ENCODE assay signal across 8 mouse cellular contexts in the genomic region with DNA sequence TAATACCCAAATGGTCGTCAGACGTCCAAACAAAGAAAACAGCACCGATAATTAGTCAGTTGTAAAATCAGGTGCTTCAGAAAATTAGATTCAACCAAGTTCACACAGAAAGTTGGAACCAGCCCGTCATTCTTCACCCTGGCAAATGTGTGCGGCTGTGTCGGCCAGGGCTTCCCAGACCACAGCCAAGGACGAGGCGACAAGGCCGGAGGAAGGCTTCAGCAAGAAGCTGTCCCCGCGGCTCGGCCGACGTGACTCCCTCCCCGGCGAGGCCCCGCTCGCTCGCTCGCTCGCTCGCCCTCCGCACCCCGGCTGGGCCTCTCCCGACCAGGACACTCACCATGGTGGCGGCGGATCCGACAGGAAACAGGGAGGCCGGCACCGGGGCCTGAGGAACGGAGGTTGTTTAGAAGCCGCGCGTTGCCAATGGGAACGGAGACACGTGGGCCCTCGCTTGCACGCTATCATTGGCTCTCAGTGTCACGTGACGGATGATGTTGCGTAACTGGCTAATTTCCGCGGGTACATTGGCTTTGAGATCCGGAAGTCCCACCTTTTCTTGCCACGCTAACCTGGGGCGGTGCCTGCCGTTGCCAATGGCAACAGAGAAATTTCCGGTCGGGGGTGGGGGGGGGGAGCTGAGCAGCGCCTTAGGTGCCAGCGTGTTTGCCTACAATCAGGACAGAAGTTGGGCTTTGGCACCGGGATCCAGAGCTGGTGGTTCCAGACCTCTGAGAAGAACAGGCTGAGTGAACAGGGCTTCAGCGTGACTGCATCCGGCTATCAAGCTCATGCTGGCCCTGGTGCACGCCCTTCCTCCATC. TPM values are rescaled to one million over a fixed set of nuclear protein-coding genes. Genes with fewer than 3 reads are reported as not detected.
DNase-seq lines count a peak whose midpoint lies in the region; ATAC-seq lines count a peak whose summit lies in the region.

A gene (minus strand): TSS at position 512 of the 823 bp plus-strand sequence.

- H3K4me2 ChIP-seq in hindbrain, embryonic 15.5 days = peak within 1 kb of the TSS; percentile 65

- DNase-seq in T-cell, adult 2 months (ENCODE audit: low spot score) = peak; percentile 95
- peak; percentile 95 to 96 for DNase-seq in cerebellum, postnatal 36 days
- DNase-seq in frontal cortex, postnatal 36 days (ENCODE audit: low spot score in 2 of 2) = peak; percentile 94 to 98
- DNase-seq in left cerebral cortex, adult 11 months (ENCODE audit: low spot score) = peak; percentile 96
- DNase-seq in lung, postnatal 4 days = peak; percentile 97
- DNase-seq in retina, postnatal 7 days (ENCODE audit: low read depth, low spot score) = peak; percentile 99
- peak; percentile 81 for DNase-seq in urinary bladder, adult 2 months (ENCODE audit: low spot score)

- H3K9ac ChIP-seq in hindbrain, embryonic 15.5 days = peak within 1 kb of the TSS; percentile 97

- peaks cover 3% of the 10 kb centered on the region; the same call in 1 of the 2 replicates for H3K27me3 ChIP-seq in hindbrain, embryonic 15.5 days

- peak; percentile 100 for ATAC-seq in hindbrain, embryonic 15.5 days (ENCODE audit: low FRiP score, low read depth)

- H3K4me3 ChIP-seq in hindbrain, embryonic 15.5 days = peak within 1 kb of the TSS; percentile 100

- H3K4me1 ChIP-seq in hindbrain, embryonic 15.5 days (replicated peaks) = peaks cover 18% of the 10 kb centered on the region

- H3K9me3 ChIP-seq in hindbrain, embryonic 15.5 days = no peaks in the 10 kb centered on the region

- H3K27ac ChIP-seq in hindbrain, embryonic 15.5 days (replicated peaks) = peak within 1 kb of the TSS; percentile 78

- 0 out of 2 replicates have a peak, but pooled peaks cover 1% of the 10 kb centered on the region for H3K36me3 ChIP-seq in hindbrain, embryonic 15.5 days

- WGBS in hindbrain, embryonic 15.5 days = under 1% methylated on average over 55 of the region's 55 CpGs

RNA-seq across cellular contexts. Expression of the gene that starts here (rescaled TPM):
- polyA plus RNA-seq in hindbrain, embryonic 15.5 days (2015; fragmentation: Nextera tagmentation; extraction: Ambion mirVana) = 44.2 and 52.0 TPM in 2 replicates
- 19.8 and 23.1 TPM in 2 replicates for polyA plus RNA-seq in urinary bladder, adult 2 months (2012; rRNA removed)

Comparison
In these comparisons a context has a peak if more than half of its experiments do, and no peak if none do; other contexts are left out.
1. Peak in every context shown above with its lines: DNase-seq, ATAC-seq, H3K4me3 ChIP-seq and H3K27ac ChIP-seq.